Mouse (Mus musculus): ENCODE measurements around the gene Aip. TPM values are rescaled to one million over a fixed set of nuclear protein-coding genes. Genes with fewer than 3 reads are reported as not detected.
A peak's percentile ranks its signal among the peaks of the same experiment; 100 is the strongest.

Gene Aip
- polyA plus RNA-seq, 1 experiment from 2014 or later = 47.0 TPM

GRCm38 (mm10) chr19:4143759-4144268 lies 18.2 kb upstream of the Aip start, which contains the start of gene Cabp4:
Cabp4 (minus strand) TSS chr19:4144033.
- no peak within 1 kb of the TSS for H3K4me2 ChIP-seq (replicated peaks; ENCODE audit: low read depth)
- no peak for ATAC-seq (ENCODE audit: low FRiP score, low TSS enrichment)
- no peak for DNase-seq (ENCODE audit: low spot score)
- WGBS = 80% methylated on average over 7 of the region's 7 CpGs
- TF ChIP-seq CTCF (IDR thresholded peaks at IDR 0.05; ENCODE audit: low read depth) (no peak), EP300 (optimal IDR thresholded peaks at IDR 0.05) (no peak)
- H3K27me3 ChIP-seq (ENCODE audit: control insufficient read depth, insufficient read depth, low read length) = no peaks in the 10 kb centered on the region
- no peaks in the 10 kb centered on the region for H3K36me3 ChIP-seq (ENCODE audit: control insufficient read depth, insufficient read depth, low read length)
- no peak within 1 kb of the TSS for H3K27ac ChIP-seq (replicated peaks)
- no peaks in the 10 kb centered on the region for H3K4me1 ChIP-seq (replicated peaks; ENCODE audit: control insufficient read depth, insufficient read depth)
- H3K9ac ChIP-seq (ENCODE audit: low read length) = no peak within 1 kb of the TSS
- no peak within 1 kb of the TSS for H3K4me3 ChIP-seq (ENCODE audit: low read depth, low read length)
- H3K9me3 ChIP-seq (ENCODE audit: control insufficient read depth, low read length) = no peaks in the 10 kb centered on the region

- H3K27me3 ChIP-seq (ENCODE audit: control insufficient read depth, insufficient read depth, low read length) = no peaks in the 10 kb centered on the region
- H3K9me3 ChIP-seq (ENCODE audit: control insufficient read depth, low read length) = no peaks in the 10 kb centered on the region
- no peak overlapping the region for H3K4me2 ChIP-seq (replicated peaks; ENCODE audit: low read depth)
- WGBS = 86% methylated on average over 18 of the region's 18 CpGs
- TF ChIP-seq EP300 (optimal IDR thresholded peaks at IDR 0.05) = no peak
- H3K36me3 ChIP-seq (ENCODE audit: control insufficient read depth, insufficient read depth, low read length) = no peaks in the 10 kb centered on the region
- no peak overlapping the region for H3K4me3 ChIP-seq (ENCODE audit: low read depth, low read length)
- ATAC-seq (ENCODE audit: low FRiP score, low TSS enrichment) (no peak), DNase-seq (ENCODE audit: low spot score) (no peak)
- H3K9ac ChIP-seq (ENCODE audit: low read length) = no peak overlapping the region
- no peaks in the 10 kb centered on the region for H3K4me1 ChIP-seq (replicated peaks; ENCODE audit: control insufficient read depth, insufficient read depth)
- no peak overlapping the region for H3K27ac ChIP-seq (replicated peaks)
These were observed 16.9 kb upstream of the Aip start for GRCm38 (mm10) chr19:4142416-4143173.

GRCm38 (mm10) chr19:4140147-4140546 lies 14.5 kb upstream of the Aip start:
- no peak overlapping the region for H3K4me2 ChIP-seq (replicated peaks; ENCODE audit: low read depth)
- H3K9ac ChIP-seq (ENCODE audit: low read length) = no peak overlapping the region
- TF ChIP-seq CTCF (IDR thresholded peaks at IDR 0.05; ENCODE audit: low read depth) = no peak
- no peak for TF ChIP-seq EP300 (optimal IDR thresholded peaks at IDR 0.05)
- no peak for DNase-seq (ENCODE audit: low spot score)
- H3K9me3 ChIP-seq (ENCODE audit: control insufficient read depth, low read length) = no peaks in the 10 kb centered on the region
- no peaks in the 10 kb centered on the region for H3K27me3 ChIP-seq (ENCODE audit: control insufficient read depth, insufficient read depth, low read length)
- WGBS = 59% methylated on average over 6 of the region's 6 CpGs
- H3K27ac ChIP-seq (replicated peaks) = no peak overlapping the region
- H3K36me3 ChIP-seq (ENCODE audit: control insufficient read depth, insufficient read depth, low read length) = no peaks in the 10 kb centered on the region
- H3K4me3 ChIP-seq (ENCODE audit: low read depth, low read length) = no peak overlapping the region
- H3K4me1 ChIP-seq (replicated peaks; ENCODE audit: control insufficient read depth, insufficient read depth) = no peaks in the 10 kb centered on the region
- ATAC-seq (ENCODE audit: low FRiP score, low TSS enrichment) = no peak

DNA sequence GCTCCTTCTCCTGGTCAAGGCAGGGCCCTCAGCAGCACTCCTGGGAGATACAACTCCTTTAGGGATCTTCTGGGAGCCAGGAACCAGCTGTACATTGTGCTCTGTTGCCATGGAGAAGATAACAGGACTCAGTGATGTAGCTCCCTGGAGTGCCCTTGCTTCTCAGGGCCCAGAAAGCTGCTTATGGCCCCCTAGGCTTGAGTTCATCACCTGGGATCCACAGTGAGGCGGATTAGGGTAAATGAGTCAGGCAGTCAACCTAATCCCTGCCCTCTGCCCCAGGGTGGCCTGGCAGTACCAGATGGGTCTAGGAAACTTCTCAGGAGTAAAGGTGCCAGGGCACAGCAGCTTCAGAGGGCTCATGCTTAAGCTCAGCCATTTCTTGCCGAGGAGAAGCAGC lies 13.8 kb upstream of the Aip start, which contains the start of gene Gpr152:
Gene Gpr152, plus strand, starts transcription at position 342 of the 400 bp plus-strand sequence.
- 78% methylated on average over 2 of the region's 2 CpGs for WGBS
- no peaks in the 10 kb centered on the region for H3K4me1 ChIP-seq (replicated peaks; ENCODE audit: control insufficient read depth, insufficient read depth)
- H3K27me3 ChIP-seq (ENCODE audit: control insufficient read depth, insufficient read depth, low read length) = no peaks in the 10 kb centered on the region
- H3K27ac ChIP-seq (replicated peaks) = no peak within 1 kb of the TSS
- DNase-seq (ENCODE audit: low spot score) (no peak), ATAC-seq (ENCODE audit: low FRiP score, low TSS enrichment) (no peak)
- no peaks in the 10 kb centered on the region for H3K36me3 ChIP-seq (ENCODE audit: control insufficient read depth, insufficient read depth, low read length)
- H3K4me2 ChIP-seq (replicated peaks; ENCODE audit: low read depth) = no peak within 1 kb of the TSS
- TF ChIP-seq EP300 (optimal IDR thresholded peaks at IDR 0.05) (no peak), CTCF (IDR thresholded peaks at IDR 0.05; ENCODE audit: low read depth) (no peak)
- no peak within 1 kb of the TSS for H3K9ac ChIP-seq (ENCODE audit: low read length)
- no peaks in the 10 kb centered on the region for H3K9me3 ChIP-seq (ENCODE audit: control insufficient read depth, low read length)
- H3K4me3 ChIP-seq (ENCODE audit: low read depth, low read length) = no peak within 1 kb of the TSS

DNA sequence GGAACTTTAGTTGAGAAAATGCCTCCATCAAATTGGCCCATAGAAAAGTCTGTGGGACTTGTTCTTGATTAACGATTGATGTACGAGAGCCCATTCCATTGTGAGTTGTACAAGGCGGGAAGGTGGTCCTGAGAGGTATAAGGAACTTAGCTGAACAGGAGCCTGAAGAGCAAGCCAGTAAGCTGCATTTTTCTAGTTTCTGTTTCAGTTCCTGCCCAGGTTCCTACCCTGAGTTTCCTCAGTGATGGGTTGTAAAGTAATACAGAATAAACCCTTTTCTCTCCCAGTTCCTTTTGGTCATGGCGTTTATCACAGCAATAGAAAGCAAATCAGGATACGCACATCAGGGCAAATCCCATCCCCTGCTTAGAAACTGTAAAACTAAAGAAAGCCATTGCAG lies 12.3 kb upstream of the Aip start:
- TF ChIP-seq EP300 (optimal IDR thresholded peaks at IDR 0.05) = no peak
- no peak for TF ChIP-seq CTCF (IDR thresholded peaks at IDR 0.05; ENCODE audit: low read depth)
- H3K4me1 ChIP-seq (replicated peaks; ENCODE audit: control insufficient read depth, insufficient read depth) = no peaks in the 10 kb centered on the region
- no peak overlapping the region for H3K9ac ChIP-seq (ENCODE audit: low read length)
- no peaks in the 10 kb centered on the region for H3K9me3 ChIP-seq (ENCODE audit: control insufficient read depth, low read length)
- H3K4me2 ChIP-seq (replicated peaks; ENCODE audit: low read depth) = no peak overlapping the region
- no peak overlapping the region for H3K27ac ChIP-seq (replicated peaks)
- DNase-seq (ENCODE audit: low spot score) = no peak
- no peaks in the 10 kb centered on the region for H3K27me3 ChIP-seq (ENCODE audit: control insufficient read depth, insufficient read depth, low read length)
- H3K4me3 ChIP-seq (ENCODE audit: low read depth, low read length) = no peak overlapping the region
- ATAC-seq (ENCODE audit: low FRiP score, low TSS enrichment) = no peak
- no peaks in the 10 kb centered on the region for H3K36me3 ChIP-seq (ENCODE audit: control insufficient read depth, insufficient read depth, low read length)
- 76% methylated on average over 5 of the region's 5 CpGs for WGBS

- no peak overlapping the region for H3K4me2 ChIP-seq (replicated peaks; ENCODE audit: low read depth)
- DNase-seq (ENCODE audit: low spot score) = no peak
- no peak overlapping the region for H3K27ac ChIP-seq (replicated peaks)
- no peaks in the 10 kb centered on the region for H3K9me3 ChIP-seq (ENCODE audit: control insufficient read depth, low read length)
- no peak overlapping the region for H3K4me3 ChIP-seq (ENCODE audit: low read depth, low read length)
- H3K27me3 ChIP-seq (ENCODE audit: control insufficient read depth, insufficient read depth, low read length) = no peaks in the 10 kb centered on the region
- no peaks in the 10 kb centered on the region for H3K4me1 ChIP-seq (replicated peaks; ENCODE audit: control insufficient read depth, insufficient read depth)
- whole genome bisulfite sequencing = 80% methylated on average over 5 of the region's 5 CpGs
- no peak overlapping the region for H3K9ac ChIP-seq (ENCODE audit: low read length)
- no peak for ATAC-seq (ENCODE audit: low FRiP score, low TSS enrichment)
- peaks cover 6% of the 10 kb centered on the region for H3K36me3 ChIP-seq (ENCODE audit: control insufficient read depth, insufficient read depth, low read length)
- no peak for TF ChIP-seq EP300 (optimal IDR thresholded peaks at IDR 0.05)
- TF ChIP-seq CTCF (IDR thresholded peaks at IDR 0.05; ENCODE audit: low read depth) = peak; percentile 31
These were observed 10.8 kb upstream of the Aip start for GRCm38 (mm10) chr19:4136463-4136862.

Data from stomach, postnatal 0 days (tissue).